Mouse (Mus musculus): ENCODE data around the gene Usp7. TPM values are rescaled to one million over a fixed set of nuclear protein-coding genes. Genes with fewer than 3 reads are reported as not detected.
A peak's percentile ranks its signal among the peaks of the same experiment; 100 is the strongest.

Gene Usp7
- total and polyA plus RNA-seq, 3 experiments: 94.2 to 425 (median 101) TPM

- Histone ChIP-seq H3K4me3 (ENCODE audit: control insufficient read depth in 1 of 2, insufficient read depth in 1 of 2, low read depth in 2 of 2, low read length in 2 of 2) (no peak overlapping the region), H3K27ac (ENCODE audit: control insufficient read depth, low read depth, low read length) (no peak overlapping the region), H3K4me1 (ENCODE audit: control insufficient read depth in 1 of 2, insufficient read depth in 2 of 2, low read length in 2 of 2) (peaks cover 0 to 8% of the 10 kb centered on the region in 2 experiments; a peak in 2 of 4 replicates), H3K9me3 (replicated peaks; ENCODE audit: insufficient read depth, low read length) (no peaks in the 10 kb centered on the region), H3K36me3 (ENCODE audit: control insufficient read depth in 1 of 2, insufficient read depth in 2 of 2, low read length in 2 of 2) (peaks cover 10 to 34% of the 10 kb centered on the region in 2 experiments), H3K9ac (ENCODE audit: control insufficient read depth, low read depth, low read length, poor library complexity, severe bottlenecking) (no peak overlapping the region), H3K27me3 (ENCODE audit: control insufficient read depth in 1 of 2, insufficient read depth in 2 of 2, low read length in 2 of 2) (no peaks in the 10 kb centered on the region), H3K79me2 (ENCODE audit: control insufficient read depth, insufficient read depth, low read length, poor library complexity) (peaks cover 32% of the 10 kb centered on the region)
- TF ChIP-seq MXI1 (IDR thresholded peaks at IDR 0.05; ENCODE audit: low read depth, low read length): no peak
- no peak for DNase-seq (ENCODE audit: low read depth, low spot score)
Observed at GRCm38 (mm10) chr16:8836876-8837275, 44.8 kb upstream of the Usp7 start.

GRCm38 (mm10) chr16:8831241-8831640 is 39.1 kb upstream of the Usp7 start:
- H3K9me3 ChIP-seq (replicated peaks; ENCODE audit: insufficient read depth, low read length): no peaks in the 10 kb centered on the region
- DNase-seq (ENCODE audit: low read depth, low spot score): peak; percentile 59
- 0 out of 2 replicates have a peak, but pooled peaks have one; percentile 29 for TF ChIP-seq MAX (IDR thresholded peaks at IDR 0.05; ENCODE audit: low read length)
- TF ChIP-seq ZMIZ1 (IDR thresholded peaks at IDR 0.05; ENCODE audit: low read depth, low read length): no peak
- no peak; a peak in 1 of 4 replicates for TF ChIP-seq POLR2A (IDR thresholded peaks at IDR 0.05; ENCODE audit: control insufficient read depth in 1 of 2, insufficient read depth in 1 of 2, low read depth in 1 of 2, low read length in 2 of 2, poor library complexity in 1 of 2)
- TF ChIP-seq SIN3A (IDR thresholded peaks at IDR 0.05; ENCODE audit: low read length): peak; percentile 55
- peak overlapping the region; percentile 99 for H3K9ac ChIP-seq (ENCODE audit: control insufficient read depth, low read depth, low read length, poor library complexity, severe bottlenecking)
- peaks cover 37% of the 10 kb centered on the region for H3K79me2 ChIP-seq (ENCODE audit: control insufficient read depth, insufficient read depth, low read length, poor library complexity)
- H3K4me3 ChIP-seq (ENCODE audit: control insufficient read depth in 1 of 2, insufficient read depth in 1 of 2, low read depth in 2 of 2, low read length in 2 of 2): peak overlapping the region; percentile 98 to 100
- no peaks in the 10 kb centered on the region; a peak in 1 of 4 replicates for H3K4me1 ChIP-seq (ENCODE audit: control insufficient read depth in 1 of 2, insufficient read depth in 2 of 2, low read length in 2 of 2)
- peaks cover 3 to 25% of the 10 kb centered on the region in 2 experiments for H3K36me3 ChIP-seq (ENCODE audit: control insufficient read depth in 1 of 2, insufficient read depth in 2 of 2, low read length in 2 of 2)
- peak overlapping the region; percentile 53 for H3K27ac ChIP-seq (ENCODE audit: control insufficient read depth, low read depth, low read length)
- no peaks in the 10 kb centered on the region for H3K27me3 ChIP-seq (ENCODE audit: control insufficient read depth in 1 of 2, insufficient read depth in 2 of 2, low read length in 2 of 2)

- no peaks in the 10 kb centered on the region for H3K27me3 ChIP-seq (ENCODE audit: control insufficient read depth in 1 of 2, insufficient read depth in 2 of 2, low read length in 2 of 2)
- TF ChIP-seq MAX (IDR thresholded peaks at IDR 0.05; ENCODE audit: low read length) (no peak), ELF1 (IDR thresholded peaks at IDR 0.05; ENCODE audit: low read depth, low read length) (no peak), NELFE (IDR thresholded peaks at IDR 0.05; ENCODE audit: low read depth, low read length) (no peak), POLR2A (IDR thresholded peaks at IDR 0.05; ENCODE audit: control insufficient read depth in 1 of 2, insufficient read depth in 1 of 2, low read depth in 1 of 2, low read length in 2 of 2, poor library complexity in 1 of 2) (peak; percentile 29 to 40; a peak in 1 of 4 replicates), POLR2AphosphoS5 (IDR thresholded peaks at IDR 0.05; ENCODE audit: borderline replicate concordance, low read depth, low read length) (no peak), SIN3A (IDR thresholded peaks at IDR 0.05; ENCODE audit: low read length) (no peak; the same call in 1 of the 2 replicates), CHD1 (IDR thresholded peaks at IDR 0.05; ENCODE audit: low read depth, low read length) (no peak; the same call in 1 of the 2 replicates), UBTF (IDR thresholded peaks at IDR 0.05; ENCODE audit: borderline replicate concordance, insufficient read depth, low read depth, low read length) (0 out of 2 replicates have a peak, but pooled peaks have one; percentile 65), ZMIZ1 (IDR thresholded peaks at IDR 0.05; ENCODE audit: low read depth, low read length) (no peak), TBP (IDR thresholded peaks at IDR 0.05; ENCODE audit: low read depth, low read length) (peak; percentile 5; the same call in 1 of the 2 replicates), MEF2A (IDR thresholded peaks at IDR 0.05; ENCODE audit: extremely low read depth, insufficient replicate concordance, low read depth, low read length, poor library complexity, severe bottlenecking) (no peak), USF2 (IDR thresholded peaks at IDR 0.05; ENCODE audit: borderline replicate concordance in 1 of 2, insufficient read depth in 1 of 2, low read depth in 1 of 2, low read length in 2 of 2) (no peak), HCFC1 (IDR thresholded peaks at IDR 0.05; ENCODE audit: low read depth, low read length) (0 out of 2 replicates have a peak, but pooled peaks have one; percentile 25), ZKSCAN1 (IDR thresholded peaks at IDR 0.05; ENCODE audit: low read depth, low read length) (no peak), USF1 (IDR thresholded peaks at IDR 0.05; ENCODE audit: low read depth, low read length) (no peak), NRF1 (IDR thresholded peaks at IDR 0.05; ENCODE audit: insufficient read depth, low read depth, low read length, poor library complexity, severe bottlenecking) (no peak), TCF12 (IDR thresholded peaks at IDR 0.05; ENCODE audit: low read depth, low read length) (no peak)
- peak; percentile 73 for DNase-seq (ENCODE audit: low read depth, low spot score)
Observed at GRCm38 (mm10) chr16:8830431-8831211, 38.5 kb upstream of the Usp7 start.

More at GRCm38 (mm10) chr16:8830431-8831211, 38.5 kb upstream of the Usp7 start:
- peak overlapping the region; percentile 98 to 100 for H3K4me3 ChIP-seq (ENCODE audit: control insufficient read depth in 1 of 2, insufficient read depth in 1 of 2, low read depth in 2 of 2, low read length in 2 of 2)
- peak overlapping the region; percentile 82 for H3K27ac ChIP-seq (ENCODE audit: control insufficient read depth, low read depth, low read length)
- no peaks in the 10 kb centered on the region for H3K9me3 ChIP-seq (replicated peaks; ENCODE audit: insufficient read depth, low read length)
- peak overlapping the region; percentile 99 for H3K9ac ChIP-seq (ENCODE audit: control insufficient read depth, low read depth, low read length, poor library complexity, severe bottlenecking)
- no peaks in the 10 kb centered on the region; a peak in 1 of 4 replicates for H3K4me1 ChIP-seq (ENCODE audit: control insufficient read depth in 1 of 2, insufficient read depth in 2 of 2, low read length in 2 of 2)
- H3K36me3 ChIP-seq (ENCODE audit: control insufficient read depth in 1 of 2, insufficient read depth in 2 of 2, low read length in 2 of 2): peaks cover 3 to 25% of the 10 kb centered on the region in 2 experiments
- H3K79me2 ChIP-seq (ENCODE audit: control insufficient read depth, insufficient read depth, low read length, poor library complexity): peaks cover 37% of the 10 kb centered on the region

Data from MEL (cell line).